Mouse (Mus musculus) MEL (cell line): ENCODE results near the gene Pde4b. TPM values are rescaled to one million over a fixed set of nuclear protein-coding genes. Genes with fewer than 3 reads are reported as not detected.
"Not testable (repeated sequence)": the region's sequence is repeated elsewhere in the genome, so short reads cannot be mapped to it uniquely, and the experiment has no call there.

Experiments
- DNase-seq: peaks from one replicate; pipeline ENCODE4 v3.0.0; 2011; ENCODE audit warnings: low read depth, low spot score
- H3K27ac ChIP-seq: 2 replicates; pipeline ENCODE4 v1.5.1; 2012; ENCODE audit warnings: low read depth, mild to moderate bottlenecking, control low read depth, low read length, moderate library complexity; ENCODE audit not compliant: control insufficient read depth
- H3K27me3 ChIP-seq, 2 experiments: fragments of 150-350 bp in 1 of 2; sonication (generic) in 1 of 2; 2 replicates each; pipeline ENCODE4 v1.6.1; 2012; ENCODE audit warnings: low read length in 2 of 2, mild to moderate bottlenecking in 2 of 2, improper control_type of control experiment in 1 of 2, moderate library complexity in 1 of 2; ENCODE audit not compliant: insufficient read depth in 2 of 2, control insufficient read depth in 1 of 2
- H3K36me3 ChIP-seq, 2 experiments: 2 replicates each; pipeline ENCODE4 v1.6.1; 2012 to 2014; ENCODE audit warnings: low read length in 2 of 2, improper control_type of control experiment in 1 of 2, inconsistent platforms in 1 of 2, mild to moderate bottlenecking in 1 of 2; ENCODE audit not compliant: insufficient read depth in 2 of 2, control insufficient read depth in 1 of 2
- H3K4me1 ChIP-seq, 2 experiments: fragments of 150-350 bp in 1 of 2; sonication (generic) in 1 of 2; 2 replicates each; pipeline ENCODE4 v1.6.1; 2012; ENCODE audit warnings: low read length in 2 of 2, improper control_type of control experiment in 1 of 2, mild to moderate bottlenecking in 1 of 2; ENCODE audit not compliant: insufficient read depth in 2 of 2, control insufficient read depth in 1 of 2
- H3K4me3 ChIP-seq, 2 experiments: fragments of 150-350 bp in 1 of 2; sonication (generic) in 1 of 2; 2 replicates each; pipeline ENCODE4 v1.5.1; 2012; ENCODE audit warnings: low read depth in 2 of 2, low read length in 2 of 2, mild to moderate bottlenecking in 2 of 2, moderate library complexity in 2 of 2, control low read depth in 1 of 2, improper control_type of control experiment in 1 of 2; ENCODE audit not compliant: control insufficient read depth in 1 of 2, insufficient read depth in 1 of 2
- H3K79me2 ChIP-seq: 2 replicates; pipeline ENCODE4 v1.6.1; 2012; ENCODE audit warnings: mild to moderate bottlenecking, low read length, moderate library complexity; ENCODE audit not compliant: control insufficient read depth, poor library complexity, insufficient read depth
- H3K9ac ChIP-seq: 2 replicates; pipeline ENCODE4 v1.6.1; 2012; ENCODE audit warnings: low read depth, mild to moderate bottlenecking, control low read depth, low read length, moderate library complexity; ENCODE audit not compliant: control insufficient read depth, poor library complexity, severe bottlenecking
- H3K9me3 ChIP-seq: fragments of 150-350 bp; sonication (generic); replicated peaks from 2 replicates; pipeline ENCODE4 v1.6.1; 2012; ENCODE audit warnings: mild to moderate bottlenecking, low read length, improper control_type of control experiment, moderate library complexity; ENCODE audit not compliant: insufficient read depth
- CHD2 ChIP-seq: IDR thresholded peaks from 2 replicates; pipeline ENCODE4 v1.6.1; 2011; ENCODE audit warnings: low read length, improper control_type of control experiment
- CTCF ChIP-seq, 3 experiments: IDR thresholded peaks in 2 of 3; conservative IDR thresholded peaks in 1 of 3; 2 replicates each; pipeline ENCODE4 v1.5.1; 2011 to 2012; ENCODE audit warnings: low read length in 3 of 3, low read depth in 2 of 3, mild to moderate bottlenecking in 2 of 3, improper control_type of control experiment in 1 of 3, inconsistent platforms in 1 of 3, mixed read lengths in 1 of 3, moderate library complexity in 1 of 3; ENCODE audit not compliant: control insufficient read depth in 1 of 3, insufficient read depth in 1 of 3, poor library complexity in 1 of 3, severe bottlenecking in 1 of 3
- ELF1 ChIP-seq: IDR thresholded peaks from 2 replicates; pipeline ENCODE4 v1.6.1; 2014; ENCODE audit warnings: low read depth, mild to moderate bottlenecking, inconsistent platforms, low read length, improper control_type of control experiment, moderate library complexity
- GATA1 ChIP-seq: IDR thresholded peaks from 2 replicates; pipeline ENCODE4 v1.6.1; 2011; ENCODE audit warnings: low read depth, low read length, improper control_type of control experiment
- HCFC1 ChIP-seq: IDR thresholded peaks from 2 replicates; pipeline ENCODE4 v1.6.1; 2012; ENCODE audit warnings: low read depth, mild to moderate bottlenecking, inconsistent platforms, low read length, improper control_type of control experiment, moderate library complexity
- JUND ChIP-seq: IDR thresholded peaks from 2 replicates; pipeline ENCODE4 v1.6.1; 2011; ENCODE audit warnings: low read depth, mild to moderate bottlenecking, improper control_type of control experiment, low read length
- MAFK ChIP-seq: IDR thresholded peaks from 2 replicates; pipeline ENCODE4 v1.6.1; 2011; ENCODE audit warnings: low read depth, mild to moderate bottlenecking, low read length, improper control_type of control experiment, borderline replicate concordance
- MAX ChIP-seq: IDR thresholded peaks from 2 replicates; pipeline ENCODE4 v1.6.1; 2011; ENCODE audit warnings: low read length, improper control_type of control experiment
- MAZ ChIP-seq: IDR thresholded peaks from 2 replicates; pipeline ENCODE4 v1.6.1; 2012; ENCODE audit warnings: low read depth, mild to moderate bottlenecking, inconsistent platforms, low read length, improper control_type of control experiment
- MXI1 ChIP-seq: IDR thresholded peaks from 2 replicates; pipeline ENCODE4 v1.6.1; 2011; ENCODE audit warnings: mild to moderate bottlenecking, low read depth, low read length, improper control_type of control experiment
- MYC ChIP-seq: IDR thresholded peaks from 2 replicates; pipeline ENCODE4 v1.6.1; 2011; ENCODE audit warnings: low read depth, mild to moderate bottlenecking, low read length, improper control_type of control experiment, moderate library complexity
- POLR2A ChIP-seq, 2 experiments: IDR thresholded peaks; 2 replicates each; pipeline ENCODE4 v1.6.1; 2011 to 2012; ENCODE audit warnings: low read length in 2 of 2, mild to moderate bottlenecking in 2 of 2, control low read depth in 1 of 2, improper control_type of control experiment in 1 of 2, low read depth in 1 of 2, moderate library complexity in 1 of 2; ENCODE audit not compliant: control insufficient read depth in 1 of 2, insufficient read depth in 1 of 2, poor library complexity in 1 of 2
- RAD21 ChIP-seq: IDR thresholded peaks from 2 replicates; pipeline ENCODE4 v1.6.1; 2011; ENCODE audit warnings: mild to moderate bottlenecking, low read depth, low read length, improper control_type of control experiment
- SMC3 ChIP-seq: IDR thresholded peaks from 2 replicates; pipeline ENCODE4 v1.6.1; 2011; ENCODE audit warnings: low read depth, low read length, improper control_type of control experiment
- TBP ChIP-seq: IDR thresholded peaks from 2 replicates; pipeline ENCODE4 v1.8.0; 2011; ENCODE audit warnings: low read depth, low read length, improper control_type of control experiment
- USF2 ChIP-seq, 2 experiments: IDR thresholded peaks; 2 replicates each; pipeline ENCODE4 v1.6.1; 2011 to 2012; ENCODE audit warnings: improper control_type of control experiment in 2 of 2, low read length in 2 of 2, borderline replicate concordance in 1 of 2, inconsistent platforms in 1 of 2, low read depth in 1 of 2, mild to moderate bottlenecking in 1 of 2; ENCODE audit not compliant: insufficient read depth in 1 of 2
- ZC3H11A ChIP-seq: IDR thresholded peaks from 2 replicates; pipeline ENCODE4 v1.6.1; 2012; ENCODE audit warnings: low read depth, mild to moderate bottlenecking, inconsistent platforms, low read length, improper control_type of control experiment
- polyA plus RNA-seq, 2 experiments: library from polyadenylated mRNA; stranded (reverse) in 1 of 2; unstranded in 1 of 2; fragments of >175 nt in 1 of 2; fragments of >200 nt in 1 of 2; gene quantifications; 2 replicates each; pipeline versions ENCODE4 v1.2.1 to v1.2.4; 2012; ENCODE audit warnings: low replicate concordance in 2 of 2, low read depth in 1 of 2; ENCODE audit not compliant: insufficient read length in 2 of 2, insufficient read depth in 1 of 2, missing spikeins in 1 of 2
- total RNA-seq: library from RNA; depleted of rRNA; stranded (reverse); fragments of 300-350 nt; gene quantifications from 2 replicates; pipeline ENCODE4 v1.2.3, GENCODE M21; 2012

Pde4b gene
- total and polyA plus RNA-seq, 3 experiments: 2.7 to 6.0 TPM; not detected in 1

- Histone ChIP-seq H3K36me3 (no peaks in the 10 kb centered on the region), H3K27me3 (no peaks in the 10 kb centered on the region; a peak in 1 of 4 replicates), H3K27ac (no peak overlapping the region), H3K4me1 (peaks cover 0 to 2% of the 10 kb centered on the region in 2 experiments; a peak in 1 of 4 replicates), H3K9ac (no peak overlapping the region), H3K79me2 (no peaks in the 10 kb centered on the region), H3K4me3 (no peak overlapping the region), H3K9me3 (no peaks in the 10 kb centered on the region)
- no peak for DNase-seq
- TF ChIP-seq HCFC1 (no peak), TBP (no peak), CTCF (IDR thresholded peaks at IDR 0.05 in 2 of 3, conservative IDR thresholded peaks at IDR 0.05 in 1 of 3; ENCODE audit: control insufficient read depth in 1 of 3, insufficient read depth in 1 of 3, low read depth in 2 of 3, low read length in 3 of 3, poor library complexity in 1 of 3, severe bottlenecking in 1 of 3) (no peak), MAFK (no peak), MYC (no peak), MXI1 (no peak), GATA1 (no peak), JUND (no peak), USF2 (IDR thresholded peaks at IDR 0.05; ENCODE audit: borderline replicate concordance in 1 of 2, insufficient read depth in 1 of 2, low read depth in 1 of 2, low read length in 2 of 2) (no peak), CHD2 (no peak), POLR2A (IDR thresholded peaks at IDR 0.05; ENCODE audit: control insufficient read depth in 1 of 2, insufficient read depth in 1 of 2, low read depth in 1 of 2, low read length in 2 of 2, poor library complexity in 1 of 2) (no peak)
- TF ChIP-seq, all 39 proteins: peak for 0
These were observed 404.3 kb downstream of the Pde4b start for GRCm38 (mm10) chr4:102491468-102492123.

GRCm38 (mm10) chr4:102492911-102493310 lies 405.6 kb downstream of the Pde4b start:
- no peaks in the 10 kb centered on the region for H3K79me2 ChIP-seq
- H3K4me3 ChIP-seq: no peak overlapping the region
- no peak for DNase-seq
- peaks cover 0 to 2% of the 10 kb centered on the region in 2 experiments; a peak in 1 of 4 replicates for H3K4me1 ChIP-seq
- no peaks in the 10 kb centered on the region; a peak in 1 of 4 replicates for H3K27me3 ChIP-seq
- H3K9ac ChIP-seq: no peak overlapping the region
- no peaks in the 10 kb centered on the region for H3K36me3 ChIP-seq
- no peak overlapping the region for H3K27ac ChIP-seq
- TF ChIP-seq MYC (no peak), MAX (no peak)
- no peaks in the 10 kb centered on the region for H3K9me3 ChIP-seq

DNA sequence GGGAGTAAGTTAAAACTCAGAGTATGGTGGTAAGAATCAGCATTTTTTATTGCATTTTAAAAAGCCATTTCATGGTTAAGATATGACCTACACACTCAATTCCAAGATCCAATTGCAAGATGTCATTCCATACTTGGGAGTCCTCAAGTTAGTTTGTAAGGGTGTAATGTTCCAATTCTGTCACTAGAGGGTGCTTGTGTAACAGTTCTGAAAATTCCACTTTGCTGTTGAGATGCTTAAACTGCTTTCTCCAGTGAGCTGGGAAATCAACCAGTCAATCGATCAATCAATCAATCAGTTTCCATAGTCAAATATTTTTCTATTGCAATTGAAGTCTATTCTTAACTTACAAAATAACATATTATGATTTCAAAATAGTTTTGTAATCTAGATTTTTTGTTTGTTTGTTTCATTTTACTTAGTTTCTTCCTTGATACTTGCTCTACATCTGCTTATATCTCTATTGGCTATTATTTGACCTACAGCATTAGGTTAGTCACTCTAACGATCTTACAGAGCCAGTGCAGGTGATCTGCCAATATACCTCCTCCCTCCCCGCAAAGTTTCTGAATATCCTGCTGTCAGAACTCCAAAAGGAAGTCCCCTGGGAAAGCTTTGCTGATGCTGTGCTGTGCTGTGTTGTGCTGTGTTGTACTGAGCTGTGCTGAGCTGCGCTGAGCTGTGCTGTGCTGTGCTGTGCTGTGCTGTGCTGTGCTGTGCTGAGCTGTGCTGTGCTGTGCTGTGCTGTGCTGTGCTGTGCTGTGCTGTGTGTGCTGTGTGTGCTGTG lies 406.2 kb downstream of the Pde4b start:
- no peaks in the 10 kb centered on the region; a peak in 1 of 4 replicates for H3K27me3 ChIP-seq
- H3K79me2 ChIP-seq: no peaks in the 10 kb centered on the region
- no peaks in the 10 kb centered on the region for H3K36me3 ChIP-seq
- no peaks in the 10 kb centered on the region for H3K9me3 ChIP-seq
- peaks cover 0 to 2% of the 10 kb centered on the region in 2 experiments; a peak in 1 of 4 replicates for H3K4me1 ChIP-seq
- no peak for TF ChIP-seq MAZ
- TF ChIP-seq ZC3H11A: peak; percentile 97
- TF ChIP-seq ELF1: no peak
- peak; percentile 98 for TF ChIP-seq SMC3
- peak; percentile 22 to 94 (median 77); a peak in 5 of 6 replicates for TF ChIP-seq CTCF (IDR thresholded peaks at IDR 0.05 in 2 of 3, conservative IDR thresholded peaks at IDR 0.05 in 1 of 3; ENCODE audit: control insufficient read depth in 1 of 3, insufficient read depth in 1 of 3, low read depth in 2 of 3, low read length in 3 of 3, poor library complexity in 1 of 3, severe bottlenecking in 1 of 3)
- peak; percentile 99 for TF ChIP-seq RAD21
- H3K4me3 ChIP-seq: no peak overlapping the region
- no peak overlapping the region for H3K27ac ChIP-seq
- peak; percentile 74 for DNase-seq
- no peak overlapping the region for H3K9ac ChIP-seq

DNA sequence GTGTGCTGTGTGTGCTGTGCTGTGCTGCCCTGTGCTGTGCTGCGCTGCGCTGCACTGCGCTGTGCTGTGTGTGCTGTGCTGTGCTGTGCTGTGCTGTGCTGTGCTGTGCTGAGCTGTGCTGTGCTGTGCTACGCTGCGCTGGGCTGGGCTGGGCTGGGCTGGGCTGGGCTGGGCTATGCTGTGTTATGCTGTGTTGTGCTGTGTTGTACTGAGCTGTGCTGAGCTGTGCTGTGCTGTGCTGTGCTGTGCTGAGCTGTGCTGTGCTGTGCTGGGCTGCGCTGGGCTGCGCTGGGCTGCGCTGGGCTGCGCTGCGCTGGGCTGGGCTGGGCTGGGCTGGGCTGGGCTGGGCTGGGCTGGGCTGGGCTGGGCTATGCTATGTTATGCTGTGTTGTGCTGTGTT lies 406.9 kb downstream of the Pde4b start:
- H3K27ac ChIP-seq, H3K9ac ChIP-seq, H3K4me3 ChIP-seq, H3K9me3 ChIP-seq, H3K36me3 ChIP-seq, H3K27me3 ChIP-seq, H3K4me1 ChIP-seq, H3K79me2 ChIP-seq, DNase-seq: not testable (repeated sequence)
